Mouse (Mus musculus): ENCODE measurements around the gene Pdzrn3.

The Pdzrn3 gene

DNA sequence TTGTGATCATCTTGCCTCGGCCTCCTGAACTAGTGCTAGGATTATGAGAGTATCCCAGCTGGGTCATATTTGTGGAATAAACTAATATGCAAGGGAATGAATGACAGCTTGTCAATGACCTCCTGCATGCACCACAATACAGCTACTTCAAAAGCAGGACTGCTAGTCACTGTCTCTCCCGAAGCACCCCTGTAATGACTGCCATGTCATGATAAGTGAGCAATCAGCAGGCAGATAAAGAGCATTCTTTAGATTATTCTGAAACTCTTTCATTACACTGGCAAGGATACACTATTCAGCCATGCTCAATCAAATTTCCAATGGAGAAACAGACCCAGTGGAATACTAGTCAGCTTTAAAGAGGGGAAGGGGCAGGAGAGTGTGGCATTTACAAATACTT lies 85.8 kb downstream of the Pdzrn3 start:
- no peak for DNase-seq (ENCODE audit: low spot score in 2 of 2)

DNA sequence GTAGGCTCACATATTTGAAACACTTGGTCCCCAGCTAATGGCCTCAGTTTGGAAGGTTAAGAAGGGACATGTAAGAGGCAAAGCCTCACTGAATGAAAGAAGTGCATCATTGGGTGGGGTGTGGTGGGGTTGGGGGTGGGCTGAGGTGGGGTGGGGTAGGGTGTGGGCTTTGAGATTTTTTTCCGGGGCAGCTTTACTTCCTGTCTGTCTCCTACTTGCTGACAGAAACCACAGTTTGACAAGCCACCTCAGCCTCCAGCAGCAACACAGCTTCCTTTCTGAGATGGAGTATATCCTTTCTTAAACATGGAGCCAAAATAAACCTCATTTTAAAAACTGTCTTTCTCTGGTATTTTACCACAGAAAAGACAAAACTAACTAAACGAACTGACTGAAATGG lies 87.5 kb downstream of the Pdzrn3 start:
- DNase-seq (ENCODE audit: low spot score in 2 of 2) = no peak

DNA sequence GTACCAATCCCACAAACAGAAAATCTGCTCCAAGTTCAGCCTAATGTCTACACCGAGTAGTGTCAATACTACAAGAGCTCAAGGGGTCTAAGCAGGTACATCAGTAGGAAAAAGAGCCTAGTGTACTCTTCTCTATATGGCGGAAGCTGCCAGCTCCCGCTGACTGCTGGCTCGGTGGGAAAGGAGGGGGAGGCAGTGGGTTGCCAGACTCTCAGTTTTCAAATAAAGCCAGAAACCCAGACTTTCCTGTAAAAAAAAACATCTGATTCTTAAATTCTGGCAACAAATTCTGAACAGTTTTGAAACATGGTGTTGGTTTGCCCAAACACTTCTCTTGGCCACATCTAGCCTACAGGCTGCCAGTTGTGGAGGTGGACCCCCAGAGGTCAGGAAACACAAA lies 88.3 kb downstream of the Pdzrn3 start:
- DNase-seq (ENCODE audit: low spot score in 2 of 2) = peak; percentile 60 to 69

DNA sequence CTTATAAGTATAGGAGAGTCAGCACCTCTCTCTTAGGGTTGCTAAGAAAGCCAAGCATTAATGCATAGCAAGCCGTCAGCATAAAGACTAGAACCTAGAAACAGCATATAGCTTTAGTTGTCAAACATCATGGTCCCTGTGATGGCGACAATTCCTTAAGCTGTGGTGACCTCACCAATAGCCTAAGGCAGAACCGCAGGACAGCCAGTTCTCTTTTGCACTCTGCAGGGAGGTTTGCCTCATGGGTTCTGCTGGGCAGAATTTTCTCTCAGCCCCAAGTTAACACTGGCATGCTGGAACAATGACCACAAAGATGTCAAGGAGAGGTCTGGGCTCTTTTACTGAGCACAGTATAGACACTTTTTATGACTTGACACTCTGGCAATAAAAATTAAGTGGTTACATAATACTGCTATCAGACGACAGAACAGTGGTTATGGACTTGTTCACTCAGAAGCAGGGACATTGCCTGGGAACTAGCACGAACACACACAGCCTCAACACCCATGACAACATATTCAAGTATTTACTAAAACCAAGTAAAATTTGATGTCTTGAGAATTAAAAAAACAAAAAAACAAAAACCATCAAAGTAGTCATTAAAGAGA lies 90.0 kb downstream of the Pdzrn3 start:
- DNase-seq (ENCODE audit: low spot score in 2 of 2) = no peak

DNA sequence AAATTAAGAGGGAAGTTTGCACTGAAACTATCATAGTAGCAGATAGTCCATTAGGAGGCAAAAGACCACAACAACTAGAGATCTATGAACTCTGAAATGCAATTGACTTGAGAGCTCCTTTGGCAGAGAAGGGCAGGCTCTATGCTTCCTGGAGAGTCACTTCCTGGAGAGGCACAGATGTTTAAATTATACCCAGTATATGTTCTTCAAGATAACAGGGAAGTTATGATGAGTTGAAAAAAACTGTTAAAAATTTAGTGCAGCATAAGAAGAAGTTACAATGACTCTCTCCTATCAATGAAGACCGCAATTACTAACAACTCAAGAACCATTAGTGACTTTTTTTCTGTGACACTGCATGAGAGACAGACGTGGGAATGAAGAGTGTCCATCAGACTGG lies 90.6 kb downstream of the Pdzrn3 start:
- no peak for DNase-seq (ENCODE audit: low spot score in 2 of 2)

DNA sequence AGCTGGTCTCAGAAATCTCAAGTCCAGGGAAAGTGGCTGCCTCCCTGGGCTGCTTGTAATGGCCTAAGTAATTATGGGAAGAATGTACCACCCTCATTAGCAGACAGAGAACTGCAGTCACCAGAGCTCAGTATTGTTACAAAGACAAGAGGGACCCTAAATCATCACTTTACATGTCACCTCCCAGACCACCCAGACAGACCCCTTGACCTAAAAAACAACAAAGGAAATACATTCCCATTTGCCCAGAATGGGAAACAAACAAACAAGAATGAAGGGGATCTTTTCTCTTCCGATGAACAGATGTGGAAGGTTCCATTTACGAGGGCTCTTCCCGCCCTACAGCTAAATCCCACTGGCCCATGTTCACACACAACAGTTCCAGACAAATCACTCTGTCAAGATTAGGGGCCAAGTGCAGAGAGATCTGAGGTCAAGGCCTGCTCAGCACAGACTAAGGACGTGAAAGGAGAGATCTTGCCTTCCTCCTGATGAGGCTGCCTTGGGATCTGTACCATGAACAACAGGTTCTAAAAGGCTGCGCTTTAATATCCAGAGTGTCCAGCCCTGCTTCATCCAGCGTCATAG lies 93.2 kb downstream of the Pdzrn3 start:
- DNase-seq (ENCODE audit: low spot score in 2 of 2) = no peak

DNA sequence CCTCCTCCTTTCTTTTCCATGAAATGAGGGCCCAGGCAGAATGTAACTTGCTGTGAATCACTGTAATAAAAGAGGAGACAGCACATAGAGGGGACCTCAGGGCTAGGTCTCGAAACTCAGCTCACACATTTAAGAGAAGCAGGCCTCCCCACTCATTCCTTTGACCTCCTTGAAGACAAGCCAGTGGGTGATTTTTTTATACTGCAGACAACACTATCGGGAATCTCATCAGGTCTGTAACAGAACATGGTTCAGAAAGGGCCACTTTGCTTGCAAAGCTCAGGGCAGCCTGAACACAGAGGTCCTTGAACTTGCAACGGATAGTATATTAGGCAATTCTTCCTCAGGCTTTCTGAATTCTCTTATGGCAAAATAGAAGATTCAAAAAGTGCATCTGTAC lies 93.8 kb downstream of the Pdzrn3 start:
- DNase-seq (ENCODE audit: low spot score in 2 of 2) = no peak

DNA sequence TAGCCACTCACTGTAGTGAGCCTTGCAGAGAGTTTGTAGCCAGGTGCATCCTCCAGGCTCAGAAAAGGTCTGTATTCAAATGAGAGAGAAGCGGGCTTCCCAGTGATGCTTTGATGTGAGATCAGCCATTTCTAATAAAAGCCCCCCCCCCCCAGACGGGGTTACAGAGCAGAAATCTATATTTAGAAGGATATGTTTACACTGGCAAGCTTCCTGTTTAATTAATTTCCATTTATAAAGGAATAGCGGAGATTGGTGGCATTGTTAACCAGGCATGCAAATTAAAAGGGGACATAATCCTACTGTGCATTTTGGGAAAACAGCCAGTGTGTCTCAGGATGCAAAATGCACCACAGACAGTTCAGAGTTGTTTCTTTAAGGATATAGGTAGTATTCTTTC lies 96.1 kb downstream of the Pdzrn3 start:
- DNase-seq (ENCODE audit: low spot score in 2 of 2) = no peak

DNA sequence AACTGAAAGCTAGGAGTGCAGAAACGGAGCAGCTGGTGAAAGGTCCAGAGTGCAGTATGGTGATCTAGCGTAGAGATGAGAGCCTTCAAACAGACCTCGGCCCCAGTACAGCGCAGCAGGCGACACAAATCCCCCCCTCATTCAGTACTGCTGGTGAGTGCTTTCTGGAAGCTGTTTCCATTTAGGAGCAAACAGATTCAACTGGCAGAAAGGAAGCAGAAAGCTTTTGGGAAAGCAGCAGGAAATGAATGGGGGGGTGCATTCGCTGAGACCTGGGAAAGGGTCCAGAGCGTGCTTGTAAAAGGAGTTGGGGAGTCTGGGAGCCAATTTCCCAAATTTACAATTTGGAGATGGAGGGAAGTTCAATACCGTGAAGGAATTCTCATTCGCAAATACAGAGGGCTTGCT lies 96.9 kb downstream of the Pdzrn3 start:
- DNase-seq (ENCODE audit: low spot score in 2 of 2) = peak in 1 of 2 experiments; percentile 59

DNA sequence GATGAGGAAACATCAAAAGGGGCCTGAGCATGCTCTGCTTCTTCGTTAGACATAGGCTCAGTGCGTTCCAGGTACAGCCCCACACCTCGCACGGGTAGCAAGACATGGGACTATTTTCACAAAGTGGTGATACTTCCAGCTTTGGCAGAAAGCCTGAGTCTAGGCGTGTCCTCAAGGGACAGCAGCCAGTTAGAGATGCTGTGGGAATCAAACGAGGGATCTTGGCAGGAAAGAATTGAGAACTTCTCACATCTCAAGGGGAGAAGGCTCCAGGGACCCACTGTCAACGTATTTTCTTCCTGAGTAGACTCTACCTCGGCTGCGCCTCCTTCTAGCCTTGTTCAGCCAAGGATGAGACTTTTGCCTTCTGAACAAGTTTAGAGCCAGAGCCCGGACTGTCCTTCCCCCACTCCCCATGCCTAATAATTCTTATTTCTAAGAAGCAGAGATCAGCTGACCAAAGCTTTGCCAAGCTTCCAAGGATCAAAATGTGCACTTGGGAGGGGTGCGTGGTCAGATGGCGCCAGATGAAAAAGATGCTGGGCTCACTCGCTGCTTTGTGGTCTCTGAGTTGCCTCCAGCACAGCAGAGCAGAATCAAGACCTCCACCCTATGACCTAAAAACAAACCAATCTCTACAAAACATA lies 99.3 kb downstream of the Pdzrn3 start:
- peak; percentile 51 to 61 for DNase-seq (ENCODE audit: low spot score in 2 of 2)

DNA sequence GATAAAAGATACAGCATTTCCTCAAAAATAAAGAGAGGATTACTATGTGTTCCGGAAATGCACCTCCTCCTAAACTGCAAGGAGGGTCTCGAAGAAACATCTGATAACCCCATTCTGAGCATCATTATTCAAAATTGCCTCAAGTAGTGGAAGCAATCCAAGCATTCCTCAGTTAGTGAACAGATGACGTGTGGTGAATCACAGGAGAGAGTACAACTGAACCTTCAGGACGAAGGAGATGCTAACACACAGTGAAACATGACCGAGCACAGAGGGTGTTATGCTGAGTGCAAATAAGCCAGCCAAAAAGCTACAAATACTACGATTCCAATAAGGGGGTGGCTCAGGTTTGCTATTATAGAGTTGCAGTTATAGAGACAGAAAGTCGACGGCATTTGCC lies 101.4 kb downstream of the Pdzrn3 start:
- DNase-seq (ENCODE audit: low spot score in 2 of 2) = no peak

DNA sequence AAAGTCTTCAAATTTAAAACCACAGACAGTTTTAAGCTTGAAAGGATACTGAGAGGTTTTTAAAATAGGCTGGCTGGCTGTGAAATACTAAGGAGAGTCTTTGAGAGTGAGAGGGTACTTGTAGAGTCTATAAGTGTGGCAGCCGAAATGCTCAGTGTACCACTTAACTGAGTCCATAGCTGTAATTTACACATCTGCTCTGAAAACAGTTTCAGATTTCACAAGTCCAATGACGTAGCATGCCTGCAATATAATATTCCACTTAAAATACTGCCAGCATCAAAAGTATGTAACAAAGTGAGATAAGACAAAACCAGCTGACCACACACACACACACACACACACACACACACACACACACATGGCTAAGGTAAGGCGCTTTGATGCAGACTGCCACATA lies 101.9 kb downstream of the Pdzrn3 start:
- DNase-seq (ENCODE audit: low spot score in 2 of 2) = no peak

DNA sequence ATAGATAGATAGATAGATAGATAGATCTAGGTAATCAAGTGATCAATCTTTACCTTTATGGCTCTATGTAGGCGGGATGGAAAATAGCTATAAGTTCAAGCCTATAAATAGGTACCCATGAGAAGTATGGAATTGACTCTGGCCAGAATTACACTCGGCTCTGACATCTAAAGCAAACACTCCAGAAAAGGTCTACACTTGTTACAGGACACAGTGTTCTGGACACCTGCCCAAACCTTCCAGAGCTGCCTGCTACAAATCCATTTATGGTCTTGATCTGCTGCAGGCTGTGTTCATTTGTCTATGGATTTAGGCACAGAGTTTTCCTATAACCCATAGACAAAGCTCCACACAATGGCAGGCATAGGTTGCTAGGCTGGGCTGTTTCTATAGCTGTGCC lies 102.9 kb downstream of the Pdzrn3 start:
- DNase-seq (ENCODE audit: low spot score in 2 of 2) = no peak

DNA sequence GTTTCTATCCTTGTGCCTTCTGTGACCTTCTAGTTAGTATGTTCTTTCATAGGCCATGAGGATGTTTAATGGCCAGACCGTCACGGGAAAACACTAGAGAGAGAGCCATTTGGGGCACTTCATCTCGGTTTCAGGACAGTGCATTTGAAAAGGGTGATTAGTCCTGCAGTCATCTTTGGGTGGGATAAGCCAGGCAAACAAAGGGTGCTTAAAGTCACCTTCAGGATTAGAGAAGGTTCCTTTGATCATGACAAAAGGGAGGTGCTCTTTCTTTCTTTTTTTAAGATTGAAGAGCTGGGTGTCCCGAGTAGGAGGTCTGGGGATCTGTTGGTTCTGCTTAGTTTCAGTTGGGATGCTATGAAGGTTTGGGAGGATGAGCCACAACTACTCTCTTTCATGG lies 105.4 kb downstream of the Pdzrn3 start:
- DNase-seq (ENCODE audit: low spot score in 2 of 2) = no peak

DNA sequence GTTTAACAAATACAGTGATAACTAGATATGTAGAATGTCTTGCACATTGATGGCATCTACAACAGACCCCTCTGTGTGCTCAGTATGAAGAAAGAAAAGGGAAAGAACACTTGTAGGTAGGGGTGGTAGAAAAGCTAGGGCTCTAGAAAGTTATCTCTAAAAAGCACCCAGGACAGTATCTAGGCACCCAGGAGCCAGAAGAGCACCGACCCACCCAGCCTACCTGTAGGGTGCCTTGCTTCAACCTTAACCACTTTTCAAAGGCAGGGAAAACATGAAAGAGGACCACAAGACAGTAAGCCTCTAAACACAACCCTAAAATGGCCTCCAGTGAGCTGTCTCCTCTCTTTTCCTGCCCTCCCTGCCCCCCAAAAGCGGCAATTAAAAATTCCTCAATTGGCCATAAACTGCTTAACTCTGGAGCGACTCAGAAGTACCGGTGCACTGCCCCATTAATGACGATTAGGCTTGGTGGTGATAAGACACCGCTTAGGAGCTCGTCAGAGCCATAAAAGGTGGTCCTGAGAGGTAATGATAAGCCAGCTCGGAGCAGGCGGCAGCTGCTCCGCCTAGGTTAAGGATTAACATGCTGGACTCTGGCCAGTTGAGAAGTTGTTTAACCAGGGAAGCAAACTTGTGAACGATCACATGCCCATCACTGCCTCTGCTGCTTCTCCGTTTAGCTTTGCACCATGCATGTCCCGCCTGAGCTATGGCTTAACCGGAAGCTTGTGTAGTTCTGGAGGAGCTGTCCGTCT lies 106.1 kb downstream of the Pdzrn3 start:
- DNase-seq (ENCODE audit: low spot score in 2 of 2) = no peak

DNA sequence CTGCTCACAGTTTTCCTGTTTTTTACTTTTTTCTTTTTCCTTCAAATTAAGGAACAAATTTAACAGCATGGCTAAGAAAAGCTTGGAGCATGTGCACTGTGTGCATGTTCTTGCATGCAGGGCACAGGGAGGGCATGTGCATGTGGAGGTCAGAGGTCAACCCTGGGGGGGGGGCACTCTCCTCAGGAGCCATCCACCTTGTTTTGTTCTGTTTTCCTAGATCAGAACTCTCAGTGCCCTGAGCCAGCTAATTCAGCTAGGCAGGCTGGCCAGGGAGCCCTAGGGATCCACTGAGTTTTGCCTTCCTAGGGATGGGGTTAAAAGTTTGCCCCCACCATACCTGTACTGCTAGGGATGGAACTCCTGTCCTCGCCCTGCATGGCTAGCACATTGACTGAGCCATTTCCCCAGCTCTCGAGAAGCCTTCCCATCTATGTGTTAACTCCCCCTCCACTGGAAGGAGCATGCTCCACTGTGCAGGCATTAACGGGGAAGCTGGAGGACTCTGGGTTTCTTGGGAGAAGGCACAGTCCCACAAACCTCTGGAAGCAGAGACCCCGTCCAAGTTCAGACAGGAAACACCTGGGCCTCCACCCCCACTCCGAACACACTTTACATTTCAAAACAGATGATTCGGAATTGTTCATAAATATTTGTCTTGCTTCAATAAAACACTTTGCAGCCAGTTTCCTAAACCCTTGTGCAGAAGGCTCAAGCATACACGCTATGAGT lies 107.4 kb downstream of the Pdzrn3 start:
- DNase-seq (ENCODE audit: low spot score in 2 of 2) = no peak

DNA sequence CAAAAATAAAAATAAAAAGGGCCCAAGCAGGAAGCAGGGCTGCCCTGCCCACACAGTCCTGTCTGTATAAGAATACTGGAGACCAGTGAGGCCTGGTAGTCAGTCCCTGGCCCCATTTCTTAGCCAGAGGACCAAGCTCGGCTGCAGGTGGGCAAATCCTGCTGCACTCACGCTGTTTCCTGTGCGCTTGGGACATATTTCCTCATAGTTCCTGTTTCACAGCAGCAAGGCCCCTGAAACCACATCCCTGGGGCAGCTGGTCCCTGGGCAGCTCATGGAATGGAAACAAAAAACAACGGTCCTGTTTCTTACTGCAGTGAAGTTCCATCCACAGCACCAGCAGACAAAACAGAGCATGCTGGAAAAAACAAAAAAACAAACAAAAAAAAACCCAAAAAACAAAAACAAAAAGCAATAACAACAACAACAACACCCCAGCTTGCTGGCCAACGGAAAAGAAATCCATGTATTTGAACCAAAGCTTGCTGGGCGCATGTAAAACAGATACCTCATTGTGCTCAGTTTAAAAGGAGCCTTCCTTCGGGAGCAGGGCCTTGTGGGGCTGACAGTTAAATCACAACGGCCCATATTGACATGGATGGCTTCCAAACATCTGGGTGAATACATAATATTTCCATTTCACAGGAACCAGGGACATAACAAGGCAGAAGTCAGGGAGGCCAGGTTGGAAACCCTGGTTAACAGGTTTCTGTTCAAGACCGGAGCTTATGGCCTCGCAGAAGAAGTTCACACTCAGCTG lies 108.2 kb downstream of the Pdzrn3 start:
- no peak for DNase-seq (ENCODE audit: low spot score in 2 of 2)

DNA sequence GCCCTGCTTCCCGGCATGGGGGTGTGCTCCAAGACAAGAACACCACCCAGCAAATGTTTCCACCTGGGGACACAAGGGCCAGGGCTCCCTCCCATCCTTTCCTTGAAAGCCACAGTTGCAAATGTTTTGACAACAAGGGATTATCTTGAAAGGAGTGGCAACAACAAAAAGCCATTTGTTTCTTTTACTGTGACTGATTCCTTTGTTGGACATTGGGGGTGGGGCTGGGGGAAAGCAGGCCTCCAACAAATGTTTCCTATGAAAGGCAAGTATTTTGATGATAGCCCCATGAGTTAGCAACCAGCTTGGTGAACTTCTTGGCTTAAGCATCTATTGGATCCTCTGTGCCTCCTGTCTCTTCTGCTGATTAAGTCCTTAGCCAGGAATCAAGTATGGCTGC lies 109.4 kb downstream of the Pdzrn3 start:
- no peak for DNase-seq (ENCODE audit: low spot score in 2 of 2)

DNA sequence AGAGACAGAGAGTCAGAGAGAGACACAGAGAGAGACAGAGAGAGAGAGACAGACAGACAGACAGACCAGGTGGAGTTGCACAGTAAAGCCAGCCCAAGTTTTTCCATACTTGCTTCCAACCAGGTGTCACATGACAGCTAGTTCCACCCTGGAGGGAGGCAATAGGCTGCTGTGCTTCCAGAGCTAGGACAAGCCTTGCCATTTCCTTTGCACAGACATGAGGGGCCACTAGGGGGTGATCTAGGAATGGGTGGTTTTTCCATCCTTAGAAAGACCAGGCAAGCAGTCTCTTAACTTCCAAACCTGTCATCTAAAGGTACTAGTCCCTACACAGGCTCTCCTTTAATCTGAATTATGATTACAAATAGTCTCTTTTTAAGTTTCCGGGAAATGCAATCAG lies 110.9 kb downstream of the Pdzrn3 start:
- peak; percentile 78 to 83 for DNase-seq (ENCODE audit: low spot score in 2 of 2)

DNA sequence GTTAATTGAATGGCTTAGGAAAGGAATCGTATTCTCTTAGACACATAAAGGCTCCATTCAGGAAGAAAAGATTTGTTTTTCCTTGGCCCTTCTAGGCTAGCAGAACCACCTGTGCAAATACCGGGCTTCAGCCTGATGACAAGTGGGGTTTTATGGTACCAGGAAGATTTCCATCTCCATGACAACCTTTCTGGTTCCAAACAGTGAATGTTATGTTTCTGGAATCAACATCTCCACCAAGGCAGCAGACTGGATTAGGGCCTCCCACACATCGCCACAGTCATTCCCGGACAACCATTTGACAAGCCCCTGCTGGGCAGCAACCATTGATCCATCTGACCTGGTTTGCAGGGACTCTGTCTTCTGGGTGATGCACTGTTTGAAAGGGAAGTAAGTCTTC lies 114.2 kb downstream of the Pdzrn3 start:
- DNase-seq (ENCODE audit: low spot score in 2 of 2) = peak in 1 of 2 experiments; percentile 49

DNA sequence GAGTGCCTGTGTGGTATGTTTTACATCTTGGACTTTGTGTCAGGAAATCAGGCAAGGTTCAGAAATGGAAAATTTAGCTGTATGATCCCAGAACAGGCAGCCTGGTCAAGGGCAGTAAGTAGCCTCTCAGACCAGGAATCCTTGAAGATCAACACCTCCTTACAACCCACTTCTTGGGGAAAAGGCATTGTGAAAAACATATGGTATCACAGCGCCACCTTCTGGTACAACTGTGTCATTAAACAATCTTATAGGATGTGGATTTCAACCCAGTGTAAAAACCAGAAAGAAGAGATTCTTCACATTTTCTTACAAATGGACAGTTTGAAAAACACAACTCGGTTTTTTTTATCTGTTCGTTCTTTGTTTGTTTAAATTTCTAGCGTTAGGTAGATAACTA lies 116.2 kb downstream of the Pdzrn3 start:
- peak in 1 of 2 experiments; percentile 74 for DNase-seq (ENCODE audit: low spot score in 2 of 2)
